Mouse (Mus musculus) embryo, embryonic 11 days (tissue): ENCODE data around the gene Cd5.

ENCODE experiments used
- DNase-seq: peaks from one replicate; pipeline ENCODE4 v3.0.0-alpha.2; 2015

Gene Cd5

GRCm38 (mm10) chr19:10738811-10739210 is at the start of gene Cd5:
Cd5 (minus strand) TSS chr19:10739002.
- no peak for DNase-seq

GRCm38 (mm10) chr19:10788242-10788641 is 49.4 kb upstream of the Cd5 start:
- DNase-seq = no peak

GRCm38 (mm10) chr19:10787406-10787805 is 48.6 kb upstream of the Cd5 start:
- DNase-seq = no peak

GRCm38 (mm10) chr19:10786753-10787152 is 48.0 kb upstream of the Cd5 start:
- no peak for DNase-seq

- no peak for DNase-seq
Observed at GRCm38 (mm10) chr19:10784796-10785459, 46.1 kb upstream of the Cd5 start.

GRCm38 (mm10) chr19:10784061-10784460 is 45.3 kb upstream of the Cd5 start:
- DNase-seq = no peak

- DNase-seq = no peak
Observed at GRCm38 (mm10) chr19:10783168-10783567, 44.4 kb upstream of the Cd5 start.

- no peak for DNase-seq
Observed at GRCm38 (mm10) chr19:10781641-10782040, 42.8 kb upstream of the Cd5 start.

GRCm38 (mm10) chr19:10776906-10777305 is 38.1 kb upstream of the Cd5 start:
- no peak for DNase-seq

- DNase-seq = no peak
Observed at GRCm38 (mm10) chr19:10774141-10774540, 35.3 kb upstream of the Cd5 start.

GRCm38 (mm10) chr19:10773384-10773783 is 34.6 kb upstream of the Cd5 start:
- no peak for DNase-seq

GRCm38 (mm10) chr19:10772866-10773265 is 34.1 kb upstream of the Cd5 start:
- no peak for DNase-seq

GRCm38 (mm10) chr19:10771995-10772394 is 33.2 kb upstream of the Cd5 start:
- no peak for DNase-seq

- DNase-seq = no peak
Observed at GRCm38 (mm10) chr19:10769429-10770195, 30.8 kb upstream of the Cd5 start.

GRCm38 (mm10) chr19:10768694-10769428 is 30.1 kb upstream of the Cd5 start:
- DNase-seq = no peak

- no peak for DNase-seq
Observed at GRCm38 (mm10) chr19:10767631-10768030, 28.8 kb upstream of the Cd5 start.

- no peak for DNase-seq
Observed at GRCm38 (mm10) chr19:10763381-10764031, 24.7 kb upstream of the Cd5 start.

GRCm38 (mm10) chr19:10762468-10762867 is 23.7 kb upstream of the Cd5 start:
- DNase-seq = no peak

GRCm38 (mm10) chr19:10761794-10762415 is 23.1 kb upstream of the Cd5 start:
- DNase-seq = no peak

GRCm38 (mm10) chr19:10759983-10760831 is 21.4 kb upstream of the Cd5 start:
- DNase-seq = no peak

- no peak for DNase-seq
Observed at GRCm38 (mm10) chr19:10759525-10759924, 20.7 kb upstream of the Cd5 start.

GRCm38 (mm10) chr19:10758708-10759107 is 19.9 kb upstream of the Cd5 start:
- DNase-seq = no peak
